Mouse (Mus musculus) intestine, postnatal 0 days (tissue): ENCODE results near the gene Prph. TPM values are rescaled to one million over a fixed set of nuclear protein-coding genes. Genes with fewer than 3 reads are reported as not detected.

Experiments
- ATAC-seq: fragments of 200-750 bp; cut with Nextera tagmentation; 2 replicates; pipeline ENCODE4 v1.8.0; 2017; ENCODE audit warnings: mild to moderate bottlenecking, moderate TSS enrichment, moderate library complexity
- H3K27ac ChIP-seq: fragments of 300-500 bp; sonication (generic); 2 replicates; pipeline ENCODE4 v1.5.1; 2014; ENCODE audit warnings: mild to moderate bottlenecking, low read depth, low read length, moderate library complexity
- H3K27me3 ChIP-seq: fragments of 300-500 bp; sonication (generic); replicated peaks from 2 replicates; pipeline ENCODE4 v1.6.1; 2014; ENCODE audit warnings: low read length, mixed read lengths; ENCODE audit not compliant: control insufficient read depth, insufficient read depth
- H3K36me3 ChIP-seq: fragments of 300-500 bp; sonication (generic); 2 replicates; pipeline ENCODE4 v1.6.1; 2014; ENCODE audit warnings: mild to moderate bottlenecking, moderate library complexity; ENCODE audit not compliant: control insufficient read depth, insufficient read depth
- H3K4me1 ChIP-seq: fragments of 300-500 bp; sonication (generic); replicated peaks from 2 replicates; pipeline ENCODE4 v1.6.1; 2014; ENCODE audit warnings: antibody characterized with exemption, low read length, mixed read lengths; ENCODE audit not compliant: control insufficient read depth, insufficient read depth
- H3K4me2 ChIP-seq: fragments of 300-500 bp; sonication (generic); replicated peaks from 2 replicates; pipeline ENCODE4 v1.6.1; 2014; ENCODE audit warnings: low read depth, mild to moderate bottlenecking, moderate library complexity
- H3K4me3 ChIP-seq: fragments of 300-500 bp; sonication (generic); 2 replicates; pipeline ENCODE4 v1.5.1; 2014; ENCODE audit warnings: low read depth, low read length
- H3K9ac ChIP-seq: fragments of 300-500 bp; sonication (generic); 2 replicates; pipeline ENCODE4 v1.6.1; 2014; ENCODE audit warnings: mild to moderate bottlenecking, low read depth, low read length
- H3K9me3 ChIP-seq: fragments of 300-500 bp; sonication (generic); 2 replicates; pipeline ENCODE4 v1.6.1; 2016; ENCODE audit warnings: mixed run types; ENCODE audit not compliant: control insufficient read depth
- CTCF ChIP-seq: sonication (generic); IDR thresholded peaks from 2 replicates; pipeline ENCODE4 v1.5.1; 2016; ENCODE audit warnings: low read depth, mild to moderate bottlenecking, control low read depth, antibody characterized with exemption, moderate library complexity
- WGBS: fragments of 180-500 bp; shearing (Covaris S2); extraction: QIAGEN DNeasy Blood & Tissue Kit; methylation state at CpG from one replicate; pipeline ENCODE4 v1.1.7; 2014; 5-methylcytosine and 5-hydroxymethylcytosine counted together
- polyA plus RNA-seq: library from polyadenylated mRNA; unstranded; fragments of >200 nt; fragmentation: Nextera tagmentation; extraction: Ambion mirVana; gene quantifications from 2 replicates; pipeline ENCODE4 v1.2.1, GENCODE M21; 2015

The Prph gene
- polyA plus RNA-seq, 1 experiment from 2014 or later = 29.8 TPM

DNA sequence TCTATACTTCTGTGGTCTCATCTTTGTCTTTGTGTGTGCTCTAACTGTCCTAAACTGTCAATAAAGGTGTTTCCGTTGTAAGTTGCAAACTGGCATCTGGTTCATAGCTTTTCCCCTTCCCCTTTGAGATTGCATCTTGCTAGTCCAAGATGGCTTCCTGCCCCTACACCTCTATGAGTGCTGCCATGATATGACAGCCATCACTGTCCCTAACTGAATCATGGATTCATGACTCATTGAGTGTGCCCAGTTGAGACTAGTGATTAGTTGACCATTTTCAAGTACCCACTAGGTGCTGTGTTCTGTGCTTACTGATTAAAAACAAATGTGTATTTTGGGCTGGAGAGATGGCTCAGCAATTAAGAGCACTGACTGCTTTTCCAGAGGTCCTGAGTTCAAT lies 16.9 kb upstream of the Prph start:
- TF ChIP-seq CTCF = no peak
- H3K9me3 ChIP-seq = no peaks in the 10 kb centered on the region
- no peak overlapping the region for H3K4me2 ChIP-seq
- H3K4me1 ChIP-seq = peaks cover 3% of the 10 kb centered on the region; the same call in 1 of the 2 replicates
- no peak for ATAC-seq
- H3K9ac ChIP-seq = no peak overlapping the region
- H3K27me3 ChIP-seq = no peaks in the 10 kb centered on the region
- H3K4me3 ChIP-seq = no peak overlapping the region
- H3K36me3 ChIP-seq = peaks cover 38% of the 10 kb centered on the region
- H3K27ac ChIP-seq = no peak overlapping the region
- WGBS = 83% methylated on average over 1 of the region's 1 CpGs

DNA sequence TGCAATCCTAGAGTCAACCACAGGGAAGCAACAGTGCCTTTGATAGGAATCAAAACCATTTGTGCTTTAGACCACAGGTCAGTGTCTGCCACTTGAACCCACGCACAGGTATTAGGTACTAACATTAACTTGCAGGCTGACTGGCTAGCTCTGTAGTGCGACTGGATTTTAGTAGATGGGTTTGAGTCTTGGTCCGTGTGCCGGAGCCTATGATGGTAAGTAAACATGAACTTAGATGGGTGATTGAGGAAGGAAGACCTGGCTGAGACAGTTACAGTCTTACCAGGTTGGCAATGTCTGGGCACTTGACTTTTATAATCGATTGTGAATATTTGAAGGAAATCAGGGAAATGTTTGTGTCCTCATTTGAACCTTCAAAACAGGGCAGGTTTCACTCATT lies 16.2 kb upstream of the Prph start:
- Histone ChIP-seq H3K36me3 (peaks cover 38% of the 10 kb centered on the region), H3K27me3 (no peaks in the 10 kb centered on the region), H3K9ac (no peak overlapping the region), H3K4me1 (no peaks in the 10 kb centered on the region), H3K27ac (no peak overlapping the region), H3K9me3 (no peaks in the 10 kb centered on the region), H3K4me2 (no peak overlapping the region), H3K4me3 (no peak overlapping the region)
- no peak for TF ChIP-seq CTCF
- ATAC-seq = no peak
- WGBS = 83% methylated on average over 5 of the region's 5 CpGs

DNA sequence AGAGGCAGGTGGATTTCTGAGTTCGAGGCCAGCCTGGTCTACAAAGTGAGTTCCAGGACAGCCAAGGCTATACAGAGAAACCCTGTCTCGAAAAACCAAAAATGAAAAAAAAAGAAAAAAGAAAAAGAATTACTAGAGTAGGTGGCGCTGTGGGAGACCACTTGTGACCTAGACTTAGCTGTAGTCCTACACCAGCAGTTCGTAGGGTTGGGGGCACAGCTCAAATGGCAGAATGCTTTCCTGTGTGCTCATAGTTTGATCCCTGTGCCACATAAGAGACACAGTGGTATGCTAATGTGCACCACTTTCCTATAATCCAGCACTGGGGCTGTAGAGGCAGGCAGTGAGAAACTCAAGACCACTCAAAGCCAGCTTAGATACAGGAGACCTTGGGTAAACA lies 15.7 kb upstream of the Prph start:
- H3K36me3 ChIP-seq = peaks cover 38% of the 10 kb centered on the region
- H3K9ac ChIP-seq = no peak overlapping the region
- 79% methylated on average over 4 of the region's 4 CpGs for WGBS
- ATAC-seq = no peak
- no peak for TF ChIP-seq CTCF
- no peak overlapping the region for H3K4me3 ChIP-seq
- H3K4me2 ChIP-seq = no peak overlapping the region
- no peaks in the 10 kb centered on the region for H3K4me1 ChIP-seq
- no peak overlapping the region for H3K27ac ChIP-seq
- H3K9me3 ChIP-seq = no peaks in the 10 kb centered on the region
- H3K27me3 ChIP-seq = no peaks in the 10 kb centered on the region

DNA sequence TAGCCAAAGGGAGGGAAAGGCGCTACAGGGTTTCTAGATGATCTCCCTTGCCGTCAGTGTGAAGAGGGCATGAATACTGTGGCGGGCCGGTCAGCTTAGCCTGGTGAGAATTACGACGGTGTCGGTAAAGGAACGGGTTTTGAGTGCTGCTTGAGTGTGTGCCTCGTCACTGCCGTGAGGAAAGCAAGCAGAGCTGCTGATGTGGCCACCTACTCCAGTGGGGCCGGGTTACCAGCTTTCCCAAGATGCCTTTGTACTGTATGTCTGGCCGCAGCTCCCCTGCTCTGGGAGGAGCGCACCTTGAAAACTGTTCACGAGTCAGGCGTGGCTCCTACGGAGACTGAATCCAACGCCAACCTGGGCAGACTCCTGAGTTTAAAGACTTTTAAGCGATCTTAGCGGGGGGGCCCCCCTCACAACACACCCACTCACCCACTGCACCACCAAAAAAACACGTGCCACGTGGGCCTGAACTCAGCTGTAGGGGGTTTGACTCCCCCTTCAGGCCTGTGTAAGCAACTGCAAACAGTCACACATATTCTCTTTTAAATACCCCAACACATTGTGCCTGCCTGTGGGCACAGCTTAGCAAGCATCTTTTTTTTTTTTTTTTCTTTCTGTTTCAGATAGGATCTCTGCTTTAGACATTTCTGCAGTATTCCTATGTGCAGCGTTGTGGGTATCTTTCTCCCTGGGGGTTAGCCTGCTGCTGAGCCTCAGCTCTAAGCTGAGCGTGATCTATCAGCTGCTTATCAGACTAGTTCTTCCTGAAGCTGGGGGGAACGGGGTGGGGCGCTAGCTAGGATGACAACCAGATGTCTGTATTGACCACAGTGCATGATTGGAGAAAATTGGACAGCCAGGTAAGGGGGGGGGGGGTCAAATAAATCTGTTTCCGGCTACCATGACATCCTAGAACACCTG lies 14.7 kb upstream of the Prph start:
- no peak for ATAC-seq
- H3K4me1 ChIP-seq = no peaks in the 10 kb centered on the region; the same call in 1 of the 2 replicates
- no peak overlapping the region for H3K4me3 ChIP-seq
- H3K4me2 ChIP-seq = no peak overlapping the region
- no peak overlapping the region for H3K9ac ChIP-seq
- TF ChIP-seq CTCF = peak; percentile 59
- no peaks in the 10 kb centered on the region for H3K27me3 ChIP-seq
- WGBS = 63% methylated on average over 26 of the region's 26 CpGs
- H3K27ac ChIP-seq = no peak overlapping the region
- H3K9me3 ChIP-seq = no peaks in the 10 kb centered on the region
- peaks cover 29% of the 10 kb centered on the region for H3K36me3 ChIP-seq

DNA sequence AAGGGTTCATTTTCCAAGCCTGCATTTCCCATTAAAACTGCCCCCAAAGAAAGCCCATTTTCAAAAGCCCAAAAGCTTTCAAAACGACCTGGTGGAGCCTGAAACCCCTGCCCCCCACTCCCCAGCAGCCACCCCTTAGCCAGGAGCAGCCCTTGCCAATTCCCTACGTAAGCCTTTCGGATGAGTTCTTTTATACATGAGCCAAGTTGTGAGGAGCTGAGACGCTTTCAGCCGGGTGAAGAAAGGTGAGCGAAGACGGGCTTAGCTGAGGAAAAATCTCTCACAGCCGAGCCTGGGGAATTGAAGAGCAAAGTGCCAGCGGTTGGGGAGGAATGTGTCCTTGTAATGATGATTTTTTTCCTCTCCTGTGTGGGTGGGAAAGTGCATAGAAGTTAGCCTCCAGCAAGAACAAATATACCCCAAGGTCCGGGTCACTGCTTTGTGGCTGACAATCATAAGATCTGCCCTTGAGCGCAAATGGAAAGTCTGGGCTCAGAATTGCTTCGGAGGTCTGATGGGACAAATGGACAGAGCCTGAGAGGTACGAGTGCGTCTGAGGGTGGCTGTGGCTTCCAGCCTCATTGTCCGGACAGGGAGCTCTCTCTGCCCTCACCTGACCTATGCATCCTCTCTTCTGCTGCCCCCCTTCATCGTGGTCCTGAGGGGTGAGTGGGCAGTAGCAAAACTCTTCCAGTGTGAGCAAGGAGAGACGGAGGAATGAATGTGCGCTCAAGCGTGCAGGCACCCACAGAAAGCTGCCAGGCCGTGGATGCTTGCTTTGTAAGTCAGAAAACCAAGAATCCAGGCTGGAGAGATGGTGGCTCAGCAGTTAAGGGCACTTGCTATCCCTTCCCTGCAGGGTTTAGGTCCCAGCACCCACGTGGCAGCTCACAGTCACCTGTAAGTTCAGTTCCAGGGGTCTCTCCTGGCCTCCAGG lies 13.8 kb upstream of the Prph start:
- Histone ChIP-seq H3K27ac (no peak overlapping the region), H3K4me2 (no peak overlapping the region), H3K9me3 (no peaks in the 10 kb centered on the region), H3K9ac (no peak overlapping the region), H3K27me3 (no peaks in the 10 kb centered on the region), H3K36me3 (peaks cover 20% of the 10 kb centered on the region), H3K4me1 (no peaks in the 10 kb centered on the region; the same call in 1 of the 2 replicates), H3K4me3 (no peak overlapping the region)
- 61% methylated on average over 21 of the region's 21 CpGs for WGBS
- no peak for ATAC-seq
- no peak for TF ChIP-seq CTCF

DNA sequence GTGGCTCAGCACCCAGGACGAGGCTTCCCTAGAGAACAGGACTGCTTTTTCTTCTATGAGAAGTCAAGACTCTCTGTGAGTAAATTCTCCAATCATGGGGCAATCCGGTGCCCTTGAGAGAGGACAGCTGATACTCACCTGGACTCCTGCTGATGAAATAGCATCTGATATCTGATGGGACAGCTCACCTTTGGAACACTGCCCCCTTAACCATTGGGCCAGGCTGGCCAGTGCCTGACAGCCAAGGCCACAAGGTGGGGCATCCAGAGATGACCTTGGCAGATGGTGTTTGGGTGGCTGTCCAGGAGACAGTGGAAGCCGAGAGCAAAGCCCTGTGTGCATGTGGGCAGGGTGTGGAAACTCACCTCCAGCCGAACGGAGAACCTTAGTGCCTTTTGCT lies 12.6 kb upstream of the Prph start:
- no peak for TF ChIP-seq CTCF
- H3K27ac ChIP-seq = no peak overlapping the region
- no peaks in the 10 kb centered on the region for H3K27me3 ChIP-seq
- no peak overlapping the region for H3K4me3 ChIP-seq
- H3K4me2 ChIP-seq = no peak overlapping the region
- H3K9ac ChIP-seq = no peak overlapping the region
- ATAC-seq = no peak
- H3K9me3 ChIP-seq = no peaks in the 10 kb centered on the region
- WGBS = 74% methylated on average over 5 of the region's 5 CpGs
- H3K36me3 ChIP-seq = peaks cover 13% of the 10 kb centered on the region; the same call in 1 of the 2 replicates
- H3K4me1 ChIP-seq = no peaks in the 10 kb centered on the region; the same call in 1 of the 2 replicates
